Mouse (Mus musculus) mouse embryonic stem cell (cell line): ENCODE measurements around the gene Rtkn.

Experiments
- in situ Hi-C, 2 experiments: fragments of 300-500 bp; cut with MboI; formaldehyde crosslinking; loops; 1 replicate in 1 of 2; 3 replicates in 1 of 2; pipeline ENCODE4 v1.14.3; 2019 to 2020; ENCODE audit warnings: low sequenced_read_pairs in 2 of 2, low pct_unique_long_range_greater_than_20kb in 1 of 2, mixed read lengths in 1 of 2; ENCODE audit not compliant: unreplicated experiment in 1 of 2

Gene Rtkn

GRCm38 (mm10) chr6:83161921-83162641, 26.8 kb downstream of the Rtkn start:
- in situ Hi-C loops = no loop called here

DNA sequence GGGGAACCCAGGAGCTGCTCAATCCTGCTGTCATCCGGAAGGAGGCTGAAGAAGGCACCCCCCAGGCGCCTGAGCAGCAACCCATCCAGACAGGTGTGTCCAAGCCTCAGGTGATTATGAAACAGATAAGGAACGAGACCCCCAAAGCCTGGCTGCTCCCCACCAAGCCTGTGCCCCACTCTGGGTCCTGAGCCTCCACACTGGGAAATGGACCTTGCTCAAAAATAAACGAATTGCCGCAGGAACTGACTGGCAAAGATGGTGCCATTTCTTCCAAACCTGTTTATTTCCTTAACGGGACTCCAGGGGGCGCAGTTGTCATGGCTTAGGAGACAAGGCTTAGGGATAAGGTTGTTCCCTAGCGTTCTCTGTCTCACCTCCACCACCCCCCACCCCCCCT, 27.4 kb downstream of the Rtkn start:
- in situ Hi-C loops = no loop called here

DNA sequence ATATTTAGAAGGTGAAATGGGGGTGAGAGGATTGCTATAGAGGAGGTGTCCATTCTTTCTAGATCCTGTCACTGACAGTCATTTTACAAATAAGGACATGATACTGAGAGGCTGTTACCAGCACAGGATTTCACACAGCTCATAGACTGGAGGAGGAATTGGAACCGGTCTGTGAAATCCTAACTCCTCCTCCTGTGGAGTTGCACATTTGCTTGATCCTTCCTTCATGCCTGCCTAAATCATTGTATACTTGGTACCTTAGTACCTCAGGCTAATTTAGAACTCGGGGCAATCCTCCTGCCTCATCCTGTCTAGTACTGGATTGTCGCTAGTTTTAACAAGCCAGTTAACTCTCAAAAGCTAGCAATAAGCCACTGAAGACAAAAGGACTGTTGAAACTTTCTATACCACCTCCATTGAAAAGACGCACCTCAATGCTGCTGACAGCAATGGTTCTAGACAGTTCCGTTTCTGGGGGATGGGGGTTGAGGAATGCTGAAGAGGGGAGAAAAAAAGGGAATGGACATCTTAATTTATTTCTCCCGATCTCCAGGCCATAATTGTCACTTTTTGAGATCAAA, 29.9 kb downstream of the Rtkn start:
- in situ Hi-C loops = loop anchor here (5.0 kb wide), 1 partner anchor 112 kb away; no protein-coding TSS in a partner anchor

GRCm38 (mm10) chr6:83165607-83166242, 30.5 kb downstream of the Rtkn start, which contains the start of gene Dctn1:
TSS of gene Dctn1 (plus strand) at chr6:83165920.
- in situ Hi-C loops = loop anchor here (5.0 kb wide), 1 partner anchor 112 kb away; no protein-coding TSS in a partner anchor

- in situ Hi-C loops = loop anchor here (5.0 kb wide), 1 partner anchor 111 kb away; no protein-coding TSS in a partner anchor
Observed at GRCm38 (mm10) chr6:83166243-83166630, 31.0 kb downstream of the Rtkn start.

- in situ Hi-C loops = loop anchor here (5.0 kb wide), 1 partner anchor 107 kb away; no protein-coding TSS in a partner anchor
Observed at GRCm38 (mm10) chr6:83169872-83170271, 34.6 kb downstream of the Rtkn start.

GRCm38 (mm10) chr6:83171063-83171462, 35.8 kb downstream of the Rtkn start:
- in situ Hi-C loops = no loop called here

DNA sequence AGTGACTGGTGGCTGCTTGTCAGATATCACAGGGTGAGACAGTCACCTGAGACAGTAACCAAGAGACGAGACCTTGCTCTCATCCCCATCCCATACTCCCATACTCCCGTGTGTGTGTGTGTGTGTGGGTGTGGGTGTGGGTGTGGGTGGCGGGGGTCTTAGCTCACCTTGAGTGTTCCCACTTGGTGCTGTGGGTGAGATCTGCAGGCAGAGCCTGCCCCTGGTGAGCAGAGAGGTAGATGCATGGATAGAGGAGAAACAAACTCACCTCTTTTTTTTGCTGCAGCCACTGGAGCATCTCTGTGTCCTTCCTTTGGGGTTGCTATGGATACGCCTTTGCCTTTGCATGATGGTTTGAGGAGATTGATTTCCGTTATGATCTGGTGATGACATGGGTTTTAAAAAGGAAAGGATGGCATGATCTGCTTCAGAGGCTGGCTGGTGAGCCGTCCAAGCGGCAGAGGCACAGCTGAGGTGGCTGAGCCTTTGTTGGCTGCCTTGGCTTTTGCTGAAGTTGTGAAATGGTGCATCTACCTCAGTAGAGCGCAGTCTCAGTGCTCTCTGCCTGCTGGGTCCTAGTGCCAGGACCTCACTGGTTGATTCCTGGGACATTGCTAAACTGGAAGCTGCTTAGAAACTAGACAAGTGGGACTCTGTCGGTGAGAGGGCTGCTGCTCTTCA, 37.1 kb downstream of the Rtkn start:
- in situ Hi-C loops = no loop called here

- in situ Hi-C loops = no loop called here
Observed at GRCm38 (mm10) chr6:83175996-83176395, 40.7 kb downstream of the Rtkn start.

DNA sequence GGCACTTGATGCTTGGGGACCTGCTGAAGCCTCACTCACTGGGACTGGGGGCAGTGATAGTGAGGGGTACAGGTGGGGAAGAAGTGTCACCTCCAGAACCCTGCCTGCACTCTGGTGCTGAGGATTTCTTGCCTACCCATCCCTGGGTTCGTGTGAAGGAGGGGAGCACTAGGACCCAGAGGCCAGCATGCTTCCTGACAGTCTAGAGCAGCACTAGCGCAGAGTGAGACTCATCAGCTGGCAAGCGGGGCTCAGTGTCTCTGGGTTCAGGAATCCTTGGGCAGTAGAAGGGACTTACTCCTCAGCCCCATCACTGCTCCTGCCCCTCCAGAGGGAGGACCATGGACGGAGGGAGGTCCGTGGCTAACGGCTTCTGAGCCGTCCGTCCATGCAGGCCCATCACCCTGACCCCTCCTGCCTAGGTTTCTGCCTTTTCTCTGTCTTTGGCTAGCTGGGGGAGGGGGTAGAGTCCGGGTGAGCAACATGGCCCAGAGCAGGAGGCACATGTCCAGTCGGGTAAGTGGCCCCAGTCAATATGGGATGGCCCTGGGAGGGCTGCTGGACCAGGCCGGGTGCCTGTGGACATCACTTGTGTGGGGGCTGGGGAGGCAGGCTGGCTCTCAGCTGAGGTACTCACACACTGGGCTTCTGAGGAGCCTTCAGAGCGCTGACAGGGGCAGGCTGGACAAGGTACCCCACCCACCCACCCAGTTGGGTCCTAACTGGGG, 44.3 kb downstream of the Rtkn start:
- in situ Hi-C loops = no loop called here

- in situ Hi-C loops = no loop called here
Observed at GRCm38 (mm10) chr6:83180605-83181004, 45.3 kb downstream of the Rtkn start.

- in situ Hi-C loops = no loop called here
Observed at GRCm38 (mm10) chr6:83184858-83185435, 49.7 kb downstream of the Rtkn start.

- in situ Hi-C loops = no loop called here
Observed at GRCm38 (mm10) chr6:83185895-83186861, 50.9 kb downstream of the Rtkn start.

- in situ Hi-C loops = no loop called here
Observed at GRCm38 (mm10) chr6:83186946-83187345, 51.7 kb downstream of the Rtkn start.

DNA sequence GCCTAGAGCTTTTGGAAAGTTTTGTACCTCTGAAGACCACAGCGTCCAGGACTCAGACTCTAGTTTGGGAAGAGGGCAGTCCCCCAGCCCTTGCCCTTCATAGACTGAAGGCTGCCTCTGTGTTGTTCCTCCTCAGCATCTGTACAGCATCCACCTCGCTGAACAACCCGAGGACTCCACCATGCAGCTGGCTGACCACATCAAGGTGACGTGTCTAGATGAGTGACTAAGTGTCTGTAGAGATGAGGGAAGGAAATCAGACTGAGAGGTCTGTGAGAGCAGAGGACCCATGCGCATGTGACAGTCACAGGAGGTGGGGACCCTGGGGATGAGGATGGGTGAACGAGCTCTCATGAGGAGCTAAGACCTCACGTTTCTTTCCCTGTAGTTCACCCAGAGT, 58.3 kb downstream of the Rtkn start:
- in situ Hi-C loops = no loop called here

GRCm38 (mm10) chr6:83197345-83198004, 62.2 kb downstream of the Rtkn start:
- in situ Hi-C loops = no loop called here
